Mouse (Mus musculus): ENCODE results near the gene Tgfb3. TPM values are rescaled to one million over a fixed set of nuclear protein-coding genes. Genes with fewer than 3 reads are reported as not detected.
A peak's percentile ranks its signal among the peaks of the same experiment; 100 is the strongest.

Tgfb3 gene
- total RNA-seq, 1 experiment, result 1.7 TPM

DNA sequence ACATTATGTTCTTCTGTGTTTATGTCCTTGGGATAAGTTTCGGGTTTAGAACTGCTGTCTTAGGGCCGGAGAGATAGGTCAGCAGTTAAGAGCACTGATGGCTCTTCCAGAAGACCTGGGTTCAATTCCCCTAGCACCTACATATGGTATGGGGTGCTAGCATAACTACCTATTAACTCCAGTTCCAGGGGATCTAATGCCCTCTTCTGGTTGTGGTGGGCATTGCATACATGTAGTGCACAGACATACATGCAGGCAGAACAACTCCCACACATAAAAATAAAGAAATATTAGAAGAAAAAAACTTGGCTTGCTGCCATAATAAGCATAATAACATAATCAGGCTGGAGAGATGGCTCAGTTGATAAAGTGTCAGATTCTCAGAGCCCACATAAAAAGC is 31.8 kb upstream of the Tgfb3 start:
- Histone ChIP-seq H3K9ac (ENCODE audit: insufficient read depth, low read depth, low read length, poor library complexity, severe bottlenecking) (no peak overlapping the region), H3K36me3 (ENCODE audit: control insufficient read depth, insufficient read depth, low read length, poor library complexity, severe bottlenecking) (peaks cover 3% of the 10 kb centered on the region; the same call in 1 of the 2 replicates), H3K9me3 (ENCODE audit: control insufficient read depth, insufficient read depth, low read depth, low read length) (no peaks in the 10 kb centered on the region), H3K27ac (ENCODE audit: insufficient read depth, low read depth, low read length, poor library complexity, severe bottlenecking) (no peak overlapping the region), H3K4me1 (ENCODE audit: control insufficient read depth in 2 of 2, insufficient read depth in 2 of 2, low read length in 2 of 2, poor library complexity in 1 of 2) (no peaks in the 10 kb centered on the region), H3K4me3 (ENCODE audit: insufficient read depth in 1 of 2, low read depth in 1 of 2, low read length in 2 of 2, poor library complexity in 1 of 2, severe bottlenecking in 1 of 2) (no peak overlapping the region)
- in situ Hi-C loops (cut with MboI; ENCODE audit: low sequenced_read_pairs in 2 of 2, unreplicated experiment in 2 of 2), result no loop called here
- peak; percentile 33 for DNase-seq (ENCODE audit: low read depth, low spot score)
- peak; percentile 58; the same call in 1 of the 2 replicates for TF ChIP-seq ZC3H11A (IDR thresholded peaks at IDR 0.05; ENCODE audit: borderline replicate concordance, low read depth, low read length)
- TF ChIP-seq HCFC1 (IDR thresholded peaks at IDR 0.05; ENCODE audit: borderline replicate concordance, insufficient read depth, low read length), result no peak

DNA sequence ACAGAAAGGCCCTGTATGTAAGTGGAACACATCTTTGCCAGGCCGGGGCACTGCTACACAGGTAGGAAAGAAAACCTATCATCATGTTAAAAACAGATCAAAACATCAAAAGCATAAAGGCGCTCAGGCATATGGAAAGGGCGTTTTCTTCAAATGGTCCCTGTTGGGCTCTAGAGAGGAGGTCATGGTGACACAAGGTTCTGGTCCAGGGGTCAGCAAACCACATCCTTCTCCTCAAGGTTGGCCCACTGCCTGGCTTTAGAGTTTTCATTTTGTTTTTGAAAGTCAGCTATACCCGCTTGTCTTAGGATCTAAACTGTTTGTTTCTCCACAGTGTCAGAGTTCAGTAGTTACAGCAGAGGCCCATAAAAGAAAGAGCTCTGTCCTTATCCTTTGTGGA is 30.7 kb upstream of the Tgfb3 start:
- in situ Hi-C loops (cut with MboI; ENCODE audit: low sequenced_read_pairs in 2 of 2, unreplicated experiment in 2 of 2), result no loop called here
- Histone ChIP-seq H3K9ac (ENCODE audit: insufficient read depth, low read depth, low read length, poor library complexity, severe bottlenecking) (no peak overlapping the region), H3K9me3 (ENCODE audit: control insufficient read depth, insufficient read depth, low read depth, low read length) (no peaks in the 10 kb centered on the region), H3K36me3 (ENCODE audit: control insufficient read depth, insufficient read depth, low read length, poor library complexity, severe bottlenecking) (no peaks in the 10 kb centered on the region; the same call in 1 of the 2 replicates), H3K4me3 (ENCODE audit: insufficient read depth in 1 of 2, low read depth in 1 of 2, low read length in 2 of 2, poor library complexity in 1 of 2, severe bottlenecking in 1 of 2) (no peak overlapping the region), H3K4me1 (ENCODE audit: control insufficient read depth in 2 of 2, insufficient read depth in 2 of 2, low read length in 2 of 2, poor library complexity in 1 of 2) (no peaks in the 10 kb centered on the region), H3K27ac (ENCODE audit: insufficient read depth, low read depth, low read length, poor library complexity, severe bottlenecking) (no peak overlapping the region)
- DNase-seq (ENCODE audit: low read depth, low spot score), result no peak
- TF ChIP-seq MAFK (IDR thresholded peaks at IDR 0.05; ENCODE audit: insufficient read depth, low read depth, low read length), result no peak
- TF ChIP-seq HCFC1 (IDR thresholded peaks at IDR 0.05; ENCODE audit: borderline replicate concordance, insufficient read depth, low read length), result no peak

DNA sequence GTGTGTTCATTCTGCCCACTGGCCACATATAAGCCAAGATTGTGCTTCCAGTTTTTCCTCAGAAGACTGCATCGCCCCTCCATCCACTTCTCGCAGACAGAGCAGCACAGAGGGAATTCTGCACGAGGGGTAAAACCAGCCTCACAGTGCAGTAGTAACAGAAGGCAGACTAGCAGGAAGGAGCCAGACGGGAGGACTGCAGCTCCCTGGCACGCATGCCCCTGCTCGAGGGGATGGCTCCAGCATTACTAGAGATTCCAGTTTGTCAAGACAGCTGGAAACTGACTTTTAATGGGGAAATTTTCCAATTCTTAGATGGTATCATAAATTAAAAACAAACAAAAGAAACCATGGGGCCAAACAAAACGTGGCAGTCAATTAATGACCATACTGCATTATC is 28.8 kb upstream of the Tgfb3 start:
- in situ Hi-C loops (cut with MboI; ENCODE audit: low sequenced_read_pairs in 2 of 2, unreplicated experiment in 2 of 2), result no loop called here
- TF ChIP-seq ZNF384 (IDR thresholded peaks at IDR 0.05; ENCODE audit: low read depth, low read length), result no peak
- TF ChIP-seq CHD2 (IDR thresholded peaks at IDR 0.05; ENCODE audit: low read depth, low read length), result no peak
- no peak for TF ChIP-seq HCFC1 (IDR thresholded peaks at IDR 0.05; ENCODE audit: borderline replicate concordance, insufficient read depth, low read length)
- no peak for TF ChIP-seq ZC3H11A (IDR thresholded peaks at IDR 0.05; ENCODE audit: borderline replicate concordance, low read depth, low read length)
- no peak for TF ChIP-seq MAFK (IDR thresholded peaks at IDR 0.05; ENCODE audit: insufficient read depth, low read depth, low read length)
- no peak for DNase-seq (ENCODE audit: low read depth, low spot score)
- Histone ChIP-seq H3K9me3 (ENCODE audit: control insufficient read depth, insufficient read depth, low read depth, low read length) (no peaks in the 10 kb centered on the region), H3K9ac (ENCODE audit: insufficient read depth, low read depth, low read length, poor library complexity, severe bottlenecking) (no peak overlapping the region), H3K36me3 (ENCODE audit: control insufficient read depth, insufficient read depth, low read length, poor library complexity, severe bottlenecking) (no peaks in the 10 kb centered on the region; the same call in 1 of the 2 replicates), H3K27ac (ENCODE audit: insufficient read depth, low read depth, low read length, poor library complexity, severe bottlenecking) (no peak overlapping the region), H3K4me1 (ENCODE audit: control insufficient read depth in 2 of 2, insufficient read depth in 2 of 2, low read length in 2 of 2, poor library complexity in 1 of 2) (no peaks in the 10 kb centered on the region), H3K4me3 (ENCODE audit: insufficient read depth in 1 of 2, low read depth in 1 of 2, low read length in 2 of 2, poor library complexity in 1 of 2, severe bottlenecking in 1 of 2) (no peak overlapping the region)

DNA sequence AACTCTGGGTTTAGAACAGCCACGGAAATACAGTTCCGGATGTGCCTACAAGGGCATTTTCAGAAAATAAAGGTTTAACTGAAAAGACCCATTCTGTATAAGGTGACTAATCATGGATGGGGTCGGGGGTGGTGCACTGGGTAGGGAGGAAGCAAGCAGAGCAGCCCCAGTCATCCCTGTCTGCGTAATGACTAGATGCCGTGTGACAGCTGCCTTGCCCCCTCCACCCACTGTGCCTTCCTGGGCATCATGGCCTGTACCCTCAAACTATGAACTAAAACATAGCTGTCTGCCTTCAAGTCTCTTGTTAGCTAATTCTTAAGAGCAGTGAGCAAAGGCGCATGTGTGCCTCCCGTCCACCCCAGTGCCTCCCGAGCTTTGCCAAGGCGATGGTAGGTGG is 27.2 kb upstream of the Tgfb3 start:
- in situ Hi-C loops (cut with MboI; ENCODE audit: low sequenced_read_pairs in 2 of 2, unreplicated experiment in 2 of 2), result no loop called here
- Histone ChIP-seq H3K27ac (ENCODE audit: insufficient read depth, low read depth, low read length, poor library complexity, severe bottlenecking) (no peak overlapping the region), H3K4me3 (ENCODE audit: insufficient read depth in 1 of 2, low read depth in 1 of 2, low read length in 2 of 2, poor library complexity in 1 of 2, severe bottlenecking in 1 of 2) (no peak overlapping the region), H3K36me3 (ENCODE audit: control insufficient read depth, insufficient read depth, low read length, poor library complexity, severe bottlenecking) (no peaks in the 10 kb centered on the region; the same call in 1 of the 2 replicates), H3K9ac (ENCODE audit: insufficient read depth, low read depth, low read length, poor library complexity, severe bottlenecking) (no peak overlapping the region), H3K4me1 (ENCODE audit: control insufficient read depth in 2 of 2, insufficient read depth in 2 of 2, low read length in 2 of 2, poor library complexity in 1 of 2) (no peaks in the 10 kb centered on the region), H3K9me3 (ENCODE audit: control insufficient read depth, insufficient read depth, low read depth, low read length) (no peaks in the 10 kb centered on the region)
- TF ChIP-seq HCFC1 (IDR thresholded peaks at IDR 0.05; ENCODE audit: borderline replicate concordance, insufficient read depth, low read length) (no peak), ZNF384 (IDR thresholded peaks at IDR 0.05; ENCODE audit: low read depth, low read length) (no peak), CHD2 (IDR thresholded peaks at IDR 0.05; ENCODE audit: low read depth, low read length) (no peak), MAFK (IDR thresholded peaks at IDR 0.05; ENCODE audit: insufficient read depth, low read depth, low read length) (no peak), ZC3H11A (IDR thresholded peaks at IDR 0.05; ENCODE audit: borderline replicate concordance, low read depth, low read length) (no peak)
- no peak for DNase-seq (ENCODE audit: low read depth, low spot score)

DNA sequence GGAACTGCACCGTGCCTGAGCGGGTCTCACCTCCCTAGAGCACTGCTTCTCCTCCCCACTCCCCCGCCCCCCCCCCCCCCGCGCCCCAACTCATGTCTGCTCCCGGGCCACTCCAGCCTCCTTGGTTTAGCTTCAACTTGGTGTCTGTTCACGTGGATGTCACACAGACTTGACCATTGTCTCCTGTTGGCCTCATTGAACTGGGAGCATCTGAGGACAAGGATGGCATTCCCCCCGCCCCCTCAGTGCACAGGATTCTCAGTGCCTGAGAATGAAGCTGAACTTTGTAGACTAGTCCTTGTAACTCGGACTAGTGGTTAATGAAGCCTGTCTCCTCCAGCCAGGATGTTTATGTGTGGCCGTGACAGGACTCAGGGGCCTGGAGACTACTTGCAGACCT is 26.7 kb upstream of the Tgfb3 start:
- TF ChIP-seq HCFC1 (IDR thresholded peaks at IDR 0.05; ENCODE audit: borderline replicate concordance, insufficient read depth, low read length), result no peak
- TF ChIP-seq ZC3H11A (IDR thresholded peaks at IDR 0.05; ENCODE audit: borderline replicate concordance, low read depth, low read length), result no peak
- no peak for TF ChIP-seq MAFK (IDR thresholded peaks at IDR 0.05; ENCODE audit: insufficient read depth, low read depth, low read length)
- TF ChIP-seq CHD2 (IDR thresholded peaks at IDR 0.05; ENCODE audit: low read depth, low read length), result no peak
- TF ChIP-seq ZNF384 (IDR thresholded peaks at IDR 0.05; ENCODE audit: low read depth, low read length), result no peak
- Histone ChIP-seq H3K4me3 (ENCODE audit: insufficient read depth in 1 of 2, low read depth in 1 of 2, low read length in 2 of 2, poor library complexity in 1 of 2, severe bottlenecking in 1 of 2) (no peak overlapping the region), H3K4me1 (ENCODE audit: control insufficient read depth in 2 of 2, insufficient read depth in 2 of 2, low read length in 2 of 2, poor library complexity in 1 of 2) (no peaks in the 10 kb centered on the region), H3K9ac (ENCODE audit: insufficient read depth, low read depth, low read length, poor library complexity, severe bottlenecking) (no peak overlapping the region), H3K36me3 (ENCODE audit: control insufficient read depth, insufficient read depth, low read length, poor library complexity, severe bottlenecking) (no peaks in the 10 kb centered on the region; the same call in 1 of the 2 replicates), H3K9me3 (ENCODE audit: control insufficient read depth, insufficient read depth, low read depth, low read length) (no peaks in the 10 kb centered on the region), H3K27ac (ENCODE audit: insufficient read depth, low read depth, low read length, poor library complexity, severe bottlenecking) (no peak overlapping the region)
- no peak for DNase-seq (ENCODE audit: low read depth, low spot score)
- in situ Hi-C loops (cut with MboI; ENCODE audit: low sequenced_read_pairs in 2 of 2, unreplicated experiment in 2 of 2), result no loop called here
